Mouse (Mus musculus): ENCODE results near the gene Tedc2.
A peak's percentile ranks its signal among the peaks of the same experiment; 100 is the strongest.

Gene Tedc2

GRCm38 (mm10) chr17:24193769-24194168, 26.9 kb downstream of the Tedc2 start:
- no peak for DNase-seq (ENCODE audit: low spot score in 2 of 2)

DNA sequence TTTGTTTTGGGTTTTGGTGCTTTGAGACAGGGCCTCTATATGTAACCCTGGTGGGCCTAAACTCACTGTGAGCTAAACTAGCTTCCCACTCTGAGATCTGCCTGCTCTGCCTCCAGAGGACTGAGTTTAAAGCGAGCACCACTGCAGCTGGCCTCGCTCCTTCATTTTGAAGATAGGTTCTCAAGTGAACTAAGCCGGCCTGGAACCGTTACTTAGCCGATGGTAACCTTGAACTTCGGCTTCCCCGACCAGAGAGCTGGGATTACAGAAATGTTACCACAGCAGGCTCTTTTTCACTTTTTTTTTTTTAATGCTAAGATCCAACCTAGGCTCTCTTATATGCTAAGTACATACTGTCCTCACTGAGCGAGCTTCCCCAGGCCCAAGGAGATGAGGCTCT, 27.4 kb downstream of the Tedc2 start:
- no peak for DNase-seq (ENCODE audit: low spot score in 2 of 2)

DNA sequence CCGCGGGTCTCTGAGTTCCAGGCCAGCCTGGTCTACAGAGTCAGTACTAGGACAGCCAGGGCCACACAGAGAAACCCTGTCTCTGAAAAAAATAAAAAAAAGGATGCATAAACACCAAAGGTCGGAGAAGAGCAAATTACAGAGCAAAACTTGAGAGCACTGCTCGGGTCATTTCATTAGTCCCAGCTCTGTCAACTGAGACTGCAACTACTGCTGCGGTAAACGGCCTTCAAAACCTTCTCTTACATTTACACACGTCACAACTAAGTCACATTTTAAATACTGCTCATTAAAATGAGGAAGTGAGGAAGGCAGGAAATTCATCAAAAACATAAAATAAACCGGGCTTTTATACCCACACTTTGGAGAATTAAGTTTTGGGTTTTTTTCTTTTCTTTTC, 27.8 kb downstream of the Tedc2 start:
- no peak for DNase-seq (ENCODE audit: low spot score in 2 of 2)

DNA sequence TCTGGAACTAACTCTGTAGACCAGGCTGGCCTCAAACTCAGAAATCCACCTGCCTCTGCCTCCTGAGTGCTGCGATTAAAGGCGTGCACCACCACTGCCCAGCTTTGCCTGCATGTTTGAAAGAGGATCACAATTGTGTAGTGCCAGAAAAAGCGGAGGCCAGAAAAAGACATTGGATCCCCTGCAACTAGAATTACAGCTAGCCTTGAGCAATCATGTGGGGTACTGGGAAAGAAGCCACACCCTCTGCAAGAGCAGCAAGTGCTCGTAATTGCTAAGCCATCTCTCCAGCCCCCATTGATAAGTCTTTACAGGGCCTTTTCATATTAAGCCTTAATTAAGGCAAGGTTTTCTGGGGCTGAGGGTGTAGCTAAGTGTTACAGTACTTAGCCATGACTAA, 29.2 kb downstream of the Tedc2 start:
- DNase-seq (ENCODE audit: low spot score in 2 of 2) = no peak

- no peak for DNase-seq (ENCODE audit: low spot score in 2 of 2)
These were observed 29.7 kb downstream of the Tedc2 start for GRCm38 (mm10) chr17:24190934-24191333.

- DNase-seq (ENCODE audit: low spot score in 2 of 2) = no peak
These were observed 46.4 kb downstream of the Tedc2 start for GRCm38 (mm10) chr17:24174259-24174658.

- DNase-seq (ENCODE audit: low spot score in 2 of 2) = peak; percentile 62 to 76
These were observed 47.2 kb downstream of the Tedc2 start for GRCm38 (mm10) chr17:24173423-24173822.

DNA sequence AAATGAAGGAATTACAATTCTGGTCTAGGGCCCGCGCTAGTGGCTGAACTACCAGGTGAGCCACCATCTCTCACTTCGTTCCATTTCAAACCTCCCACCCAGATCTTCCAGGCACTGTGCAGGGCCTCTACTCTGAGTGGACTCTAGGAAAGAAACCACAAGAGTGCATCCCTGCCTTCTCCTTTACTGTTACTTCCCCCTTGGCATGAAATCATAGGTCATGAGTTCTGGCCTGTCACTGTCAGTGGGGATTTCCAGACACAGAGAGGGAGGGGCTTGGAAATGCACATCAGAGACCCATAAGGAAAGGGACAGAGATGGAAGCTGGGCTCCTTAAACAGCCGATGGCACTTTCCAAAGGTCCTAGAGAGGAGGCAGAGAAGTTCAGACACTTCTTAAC, 48.9 kb downstream of the Tedc2 start:
- no peak for DNase-seq (ENCODE audit: low spot score in 2 of 2)

DNA sequence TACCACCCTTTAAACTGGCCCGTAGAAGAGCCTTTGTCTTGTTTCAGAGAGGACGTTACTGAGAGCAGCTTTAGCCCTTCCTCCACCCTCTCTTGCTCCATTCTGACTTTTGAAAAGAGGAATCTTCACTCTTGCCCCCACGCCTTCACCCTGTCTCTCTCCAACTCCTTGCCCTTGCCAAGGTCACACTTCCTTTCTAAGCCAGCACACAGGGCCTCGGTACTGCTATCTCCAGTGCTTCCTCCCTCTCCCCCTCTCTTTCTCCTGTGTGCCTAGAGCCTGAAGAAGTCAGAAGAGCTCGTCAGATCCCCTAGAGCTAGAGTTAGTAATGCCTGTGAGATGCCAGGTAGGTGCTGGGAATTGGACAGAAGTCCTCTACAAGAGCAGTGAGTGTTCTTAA, 49.9 kb downstream of the Tedc2 start:
- no peak for DNase-seq (ENCODE audit: low spot score in 2 of 2)

DNA sequence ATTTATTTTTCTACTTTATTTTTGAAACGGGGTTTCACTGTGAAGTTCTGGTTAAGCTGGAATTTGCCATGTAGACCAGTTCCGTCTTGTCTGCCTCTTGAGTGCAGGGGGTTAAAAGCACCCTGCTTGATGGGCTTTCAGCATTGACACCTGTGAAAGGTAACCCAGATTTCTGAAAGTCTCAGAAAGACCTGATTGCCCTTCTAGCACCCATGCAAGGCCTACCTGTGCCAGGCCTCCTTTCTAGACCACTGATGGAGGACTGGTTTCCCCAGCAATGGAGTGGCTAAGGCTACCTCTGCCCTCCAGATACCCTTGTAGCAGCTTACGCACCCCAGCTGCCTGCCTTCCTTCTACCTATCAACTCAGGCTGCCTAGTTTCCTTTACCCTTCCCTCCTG, 50.5 kb downstream of the Tedc2 start:
- no peak for DNase-seq (ENCODE audit: low spot score in 2 of 2)

DNA sequence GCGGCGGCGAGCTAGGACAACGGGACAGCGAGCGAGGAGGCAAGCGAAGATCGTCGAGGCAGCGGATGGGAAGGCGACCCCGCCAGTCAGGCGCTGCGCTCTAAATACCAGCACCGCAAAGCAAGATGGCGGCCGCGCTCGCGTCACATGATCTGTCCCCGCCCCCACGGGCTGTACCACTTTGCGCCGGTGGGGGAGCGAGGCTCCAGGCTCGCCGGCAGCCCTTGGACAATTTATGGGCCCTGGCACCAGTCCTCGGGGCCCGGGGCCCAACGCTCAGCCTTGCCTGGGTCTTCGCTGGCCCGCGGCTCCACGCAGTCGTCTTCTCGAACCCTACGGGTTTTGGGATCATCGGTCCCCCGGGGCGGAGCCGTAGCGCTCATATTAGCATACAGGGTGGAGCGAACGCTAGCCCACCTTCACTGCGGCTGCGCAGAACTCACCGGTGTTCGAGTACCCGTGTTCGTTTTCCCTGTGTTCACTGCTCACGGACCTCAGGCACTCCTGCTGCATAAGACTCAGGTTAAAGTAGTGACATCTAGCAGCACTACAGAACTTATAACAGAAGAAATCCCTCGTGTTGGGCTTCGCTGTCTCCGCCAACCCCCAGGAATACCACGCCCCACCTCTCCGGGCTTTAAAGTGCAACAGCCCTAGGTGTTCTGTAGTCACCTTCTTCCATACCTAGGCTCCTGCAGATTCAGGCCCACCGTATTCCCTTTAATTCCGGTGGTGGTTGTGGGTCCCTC, 51.2 kb downstream of the Tedc2 start, which contains the start of gene Atp6v0c:
Gene Atp6v0c, minus strand, starts transcription at position 386 of the 749 bp plus-strand sequence.
- DNase-seq (ENCODE audit: low spot score in 2 of 2) = peak; percentile 97

DNA sequence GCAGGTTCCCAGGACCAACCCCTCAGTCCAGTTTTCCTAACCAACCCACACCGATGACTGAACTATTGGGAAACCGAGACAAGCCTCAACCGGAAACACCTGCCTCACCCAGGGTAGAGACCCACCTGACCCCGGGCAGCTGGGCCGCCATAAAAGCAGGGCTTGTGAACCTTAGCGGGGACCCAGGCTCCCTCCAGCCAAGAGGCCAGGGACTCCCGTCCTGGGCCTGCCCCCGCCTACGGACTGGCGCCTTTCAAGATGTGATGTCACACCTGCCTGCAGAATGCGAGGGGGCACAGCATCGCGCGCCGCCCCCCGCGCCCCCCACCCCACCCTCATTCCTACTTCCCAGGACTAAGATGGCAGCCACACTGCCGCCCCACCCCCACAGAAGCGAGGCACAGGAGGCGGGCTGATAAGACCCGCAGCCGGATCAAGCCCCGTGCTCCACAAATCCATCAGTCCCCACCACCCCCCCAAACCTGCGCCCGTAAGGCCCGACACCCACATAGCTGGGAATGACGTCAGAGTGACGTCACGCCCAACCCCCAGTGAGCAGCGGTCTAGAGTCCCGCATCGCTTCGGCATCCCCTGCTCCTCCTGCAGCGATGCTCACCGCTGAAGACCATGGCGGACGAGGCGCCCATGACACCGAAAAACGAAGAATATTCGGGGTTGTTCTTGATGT, 51.9 kb downstream of the Tedc2 start:
- peak; percentile 72 to 73 for DNase-seq (ENCODE audit: low spot score in 2 of 2)

GRCm38 (mm10) chr17:24167891-24168505, 52.7 kb downstream of the Tedc2 start:
- DNase-seq (ENCODE audit: low spot score in 2 of 2) = no peak

DNA sequence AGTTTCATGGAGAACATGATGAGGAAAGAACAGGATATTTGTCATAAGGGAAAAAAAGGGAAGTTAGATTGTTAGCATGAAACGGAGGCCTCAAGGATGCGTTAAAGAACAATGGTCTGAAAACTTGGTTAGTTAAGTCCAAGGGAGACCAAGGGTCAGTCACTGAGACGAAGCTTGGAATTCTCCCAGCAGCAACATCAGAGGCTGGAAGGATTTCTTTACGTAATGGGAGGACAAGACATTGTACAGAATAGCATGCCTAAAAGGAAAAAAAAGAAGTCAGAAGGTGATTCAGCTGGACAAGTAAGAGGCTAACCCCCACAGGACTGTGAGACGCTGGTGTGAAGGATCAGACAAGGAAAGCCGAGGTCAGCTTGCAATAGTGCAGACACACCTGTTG, 53.5 kb downstream of the Tedc2 start:
- DNase-seq (ENCODE audit: low spot score in 2 of 2) = no peak

Data from frontal cortex, postnatal 36 days (tissue).